Mouse (Mus musculus): ENCODE measurements at regions not wholly inside any gene's neighbourhood (a gene's known extent, or its start where the extent isn't known, plus 50 kb on each side); places are given as distances from the start of the nearest gene placed in this dataset.

- no peak for DNase-seq (ENCODE audit: low read depth in 1 of 2, low spot score in 2 of 2)
These were observed 734.5 kb upstream of the Tbl1xr1 start for GRCm38 (mm10) chr3:21341916-21342315.

DNA sequence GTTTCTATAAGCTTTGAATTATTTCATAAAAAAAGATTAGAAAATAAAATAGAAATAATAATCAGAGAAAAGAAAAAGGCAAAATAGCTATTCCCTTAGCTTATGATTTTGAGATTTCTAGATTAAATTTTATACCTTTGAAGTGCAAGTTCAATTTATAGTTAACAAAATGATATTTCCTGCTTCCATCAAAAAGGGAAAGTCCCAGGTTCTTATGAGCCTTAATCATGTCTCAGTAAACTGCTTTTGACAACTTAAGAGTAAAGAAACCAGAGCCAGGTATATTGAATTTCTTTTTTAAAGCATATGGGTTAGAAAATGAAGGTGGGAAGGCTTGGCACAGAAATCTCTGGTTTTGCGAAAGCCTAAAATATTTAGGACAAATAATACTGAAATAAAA, 733.4 kb upstream of the Tbl1xr1 start:
- Histone ChIP-seq H3K4me1 (ENCODE audit: control insufficient read depth, insufficient read depth, insufficient read length) (no peaks in the 10 kb centered on the region), H3K27ac (ENCODE audit: insufficient read depth, low read length) (no peak overlapping the region), H3K27me3 (ENCODE audit: control insufficient read depth, insufficient read depth, low read length) (no peaks in the 10 kb centered on the region), H3K4me3 (ENCODE audit: extremely low read depth, insufficient read depth, insufficient read length) (no peak overlapping the region), H3K36me3 (ENCODE audit: control insufficient read depth, insufficient read depth, low read length) (no peaks in the 10 kb centered on the region)
- TF ChIP-seq CTCF (IDR thresholded peaks at IDR 0.05; ENCODE audit: extremely low read depth, insufficient read depth, insufficient read length, insufficient replicate concordance) (no peak), POLR2A (IDR thresholded peaks at IDR 0.05; ENCODE audit: low read depth, low read length) (no peak)
- DNase-seq (ENCODE audit: low read depth in 1 of 2, low spot score in 2 of 2): no peak
- WGBS: 91% methylated on average over 1 of the region's 1 CpGs

More at GRCm38 (mm10) chr3:21341916-21342315, 734.5 kb upstream of the Tbl1xr1 start:
- Histone ChIP-seq H3K4me1 (ENCODE audit: control insufficient read depth, insufficient read depth, insufficient read length) (no peaks in the 10 kb centered on the region), H3K36me3 (ENCODE audit: control insufficient read depth, insufficient read depth, low read length) (no peaks in the 10 kb centered on the region), H3K27ac (ENCODE audit: insufficient read depth, low read length) (no peak overlapping the region), H3K4me3 (ENCODE audit: extremely low read depth, insufficient read depth, insufficient read length) (no peak overlapping the region), H3K27me3 (ENCODE audit: control insufficient read depth, insufficient read depth, low read length) (no peaks in the 10 kb centered on the region)
- TF ChIP-seq CTCF (IDR thresholded peaks at IDR 0.05; ENCODE audit: extremely low read depth, insufficient read depth, insufficient read length, insufficient replicate concordance) (no peak), POLR2A (IDR thresholded peaks at IDR 0.05; ENCODE audit: low read depth, low read length) (no peak)

DNA sequence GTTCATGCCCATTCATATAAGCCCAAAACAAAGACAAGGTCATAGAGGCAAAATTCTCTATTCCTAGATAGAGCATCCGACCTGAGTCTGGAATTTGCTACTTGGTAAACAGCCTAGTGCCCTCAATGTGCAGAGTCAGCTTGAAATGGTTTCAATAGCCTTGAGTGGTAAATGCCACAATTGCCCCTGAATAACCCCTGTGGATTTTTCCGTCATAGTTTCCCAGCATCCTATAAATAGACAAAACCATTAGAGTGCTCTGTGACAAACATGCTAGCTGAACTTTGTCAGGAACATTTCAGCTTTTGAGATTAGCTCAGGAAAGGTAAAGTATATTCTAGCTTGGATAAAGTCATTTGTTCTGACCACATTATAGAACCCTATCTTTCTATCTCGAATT, 727.0 kb upstream of the Tbl1xr1 start:
- no peaks in the 10 kb centered on the region for H3K4me1 ChIP-seq (ENCODE audit: control insufficient read depth, insufficient read depth, insufficient read length)
- H3K27ac ChIP-seq (ENCODE audit: insufficient read depth, low read length): no peak overlapping the region
- 81% methylated on average over 3 of the region's 3 CpGs for WGBS
- H3K4me3 ChIP-seq (ENCODE audit: extremely low read depth, insufficient read depth, insufficient read length): no peak overlapping the region
- H3K36me3 ChIP-seq (ENCODE audit: control insufficient read depth, insufficient read depth, low read length): no peaks in the 10 kb centered on the region
- no peak for TF ChIP-seq POLR2A (IDR thresholded peaks at IDR 0.05; ENCODE audit: low read depth, low read length)
- TF ChIP-seq CTCF (IDR thresholded peaks at IDR 0.05; ENCODE audit: extremely low read depth, insufficient read depth, insufficient read length, insufficient replicate concordance): no peak
- no peak for DNase-seq (ENCODE audit: low read depth in 1 of 2, low spot score in 2 of 2)
- H3K27me3 ChIP-seq (ENCODE audit: control insufficient read depth, insufficient read depth, low read length): no peaks in the 10 kb centered on the region

- H3K4me1 ChIP-seq (ENCODE audit: control insufficient read depth, insufficient read depth, insufficient read length): no peaks in the 10 kb centered on the region
- WGBS: 83% methylated on average over 3 of the region's 3 CpGs
- H3K27me3 ChIP-seq (ENCODE audit: control insufficient read depth, insufficient read depth, low read length): no peaks in the 10 kb centered on the region
- H3K4me3 ChIP-seq (ENCODE audit: extremely low read depth, insufficient read depth, insufficient read length): no peak overlapping the region
- no peak for DNase-seq (ENCODE audit: low read depth in 1 of 2, low spot score in 2 of 2)
- H3K27ac ChIP-seq (ENCODE audit: insufficient read depth, low read length): no peak overlapping the region
- TF ChIP-seq POLR2A (IDR thresholded peaks at IDR 0.05; ENCODE audit: low read depth, low read length): no peak
- TF ChIP-seq CTCF (IDR thresholded peaks at IDR 0.05; ENCODE audit: extremely low read depth, insufficient read depth, insufficient read length, insufficient replicate concordance): no peak
- no peaks in the 10 kb centered on the region for H3K36me3 ChIP-seq (ENCODE audit: control insufficient read depth, insufficient read depth, low read length)
These were observed 720.3 kb upstream of the Tbl1xr1 start for GRCm38 (mm10) chr3:21356150-21356549.

- Histone ChIP-seq H3K27ac (ENCODE audit: insufficient read depth, low read length) (no peak overlapping the region), H3K36me3 (ENCODE audit: control insufficient read depth, insufficient read depth, low read length) (no peaks in the 10 kb centered on the region), H3K4me3 (ENCODE audit: extremely low read depth, insufficient read depth, insufficient read length) (no peak overlapping the region), H3K27me3 (ENCODE audit: control insufficient read depth, insufficient read depth, low read length) (no peaks in the 10 kb centered on the region), H3K4me1 (ENCODE audit: control insufficient read depth, insufficient read depth, insufficient read length) (no peaks in the 10 kb centered on the region)
- 86% methylated on average over 6 of the region's 6 CpGs for WGBS
- DNase-seq (ENCODE audit: low read depth in 1 of 2, low spot score in 2 of 2): no peak
- no peak for TF ChIP-seq POLR2A (IDR thresholded peaks at IDR 0.05; ENCODE audit: low read depth, low read length)
- TF ChIP-seq CTCF (IDR thresholded peaks at IDR 0.05; ENCODE audit: extremely low read depth, insufficient read depth, insufficient read length, insufficient replicate concordance): no peak
These were observed 719.4 kb upstream of the Tbl1xr1 start for GRCm38 (mm10) chr3:21356831-21357712.

DNA sequence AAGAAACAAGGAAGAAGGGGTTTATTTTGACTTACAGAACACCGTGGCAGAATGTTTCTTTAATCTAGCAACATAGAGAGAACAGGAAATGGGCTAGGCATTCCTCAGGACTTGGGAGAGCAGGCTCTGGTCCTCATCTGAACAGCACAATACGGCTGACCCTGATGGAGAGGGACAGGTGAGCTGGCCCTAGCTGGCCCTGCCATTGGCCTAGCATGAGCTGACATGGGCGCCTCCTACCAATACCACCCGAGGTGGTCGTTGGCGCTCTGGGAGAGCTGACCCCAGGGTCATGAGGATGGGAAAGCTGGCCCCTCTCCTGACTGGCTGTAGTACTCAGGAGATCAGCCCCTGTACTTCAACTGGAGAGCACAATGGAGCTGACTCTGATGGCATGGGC, 718.4 kb upstream of the Tbl1xr1 start:
- no peak for TF ChIP-seq POLR2A (IDR thresholded peaks at IDR 0.05; ENCODE audit: low read depth, low read length)
- no peak for TF ChIP-seq CTCF (IDR thresholded peaks at IDR 0.05; ENCODE audit: extremely low read depth, insufficient read depth, insufficient read length, insufficient replicate concordance)
- no peaks in the 10 kb centered on the region for H3K36me3 ChIP-seq (ENCODE audit: control insufficient read depth, insufficient read depth, low read length)
- no peak overlapping the region for H3K4me3 ChIP-seq (ENCODE audit: extremely low read depth, insufficient read depth, insufficient read length)
- no peak overlapping the region for H3K27ac ChIP-seq (ENCODE audit: insufficient read depth, low read length)
- H3K4me1 ChIP-seq (ENCODE audit: control insufficient read depth, insufficient read depth, insufficient read length): no peaks in the 10 kb centered on the region
- H3K27me3 ChIP-seq (ENCODE audit: control insufficient read depth, insufficient read depth, low read length): no peaks in the 10 kb centered on the region
- WGBS: 89% methylated on average over 6 of the region's 6 CpGs
- no peak for DNase-seq (ENCODE audit: low read depth in 1 of 2, low spot score in 2 of 2)

- DNase-seq (ENCODE audit: low read depth in 1 of 2, low spot score in 2 of 2): no peak
- H3K27me3 ChIP-seq (ENCODE audit: control insufficient read depth, insufficient read depth, low read length): no peaks in the 10 kb centered on the region
- no peak for TF ChIP-seq POLR2A (IDR thresholded peaks at IDR 0.05; ENCODE audit: low read depth, low read length)
- TF ChIP-seq CTCF (IDR thresholded peaks at IDR 0.05; ENCODE audit: extremely low read depth, insufficient read depth, insufficient read length, insufficient replicate concordance): no peak
- H3K36me3 ChIP-seq (ENCODE audit: control insufficient read depth, insufficient read depth, low read length): no peaks in the 10 kb centered on the region
- WGBS: 83% methylated on average over 3 of the region's 3 CpGs
- no peaks in the 10 kb centered on the region for H3K4me1 ChIP-seq (ENCODE audit: control insufficient read depth, insufficient read depth, insufficient read length)
- H3K27ac ChIP-seq (ENCODE audit: insufficient read depth, low read length): no peak overlapping the region
- H3K4me3 ChIP-seq (ENCODE audit: extremely low read depth, insufficient read depth, insufficient read length): no peak overlapping the region
These were observed 715.4 kb upstream of the Tbl1xr1 start for GRCm38 (mm10) chr3:21361069-21361468.

Measured in spleen, adult 2 months (tissue).